Mouse (Mus musculus) neural tube, embryonic 10.5 days (tissue): ENCODE results near the gene Fbxo11.

Experiments used
- DNase-seq: peaks from one replicate; pipeline ENCODE4 v3.0.0-alpha.2; 2017; ENCODE audit warnings: low spot score; ENCODE audit errors: extremely low spot score

The Fbxo11 gene

DNA sequence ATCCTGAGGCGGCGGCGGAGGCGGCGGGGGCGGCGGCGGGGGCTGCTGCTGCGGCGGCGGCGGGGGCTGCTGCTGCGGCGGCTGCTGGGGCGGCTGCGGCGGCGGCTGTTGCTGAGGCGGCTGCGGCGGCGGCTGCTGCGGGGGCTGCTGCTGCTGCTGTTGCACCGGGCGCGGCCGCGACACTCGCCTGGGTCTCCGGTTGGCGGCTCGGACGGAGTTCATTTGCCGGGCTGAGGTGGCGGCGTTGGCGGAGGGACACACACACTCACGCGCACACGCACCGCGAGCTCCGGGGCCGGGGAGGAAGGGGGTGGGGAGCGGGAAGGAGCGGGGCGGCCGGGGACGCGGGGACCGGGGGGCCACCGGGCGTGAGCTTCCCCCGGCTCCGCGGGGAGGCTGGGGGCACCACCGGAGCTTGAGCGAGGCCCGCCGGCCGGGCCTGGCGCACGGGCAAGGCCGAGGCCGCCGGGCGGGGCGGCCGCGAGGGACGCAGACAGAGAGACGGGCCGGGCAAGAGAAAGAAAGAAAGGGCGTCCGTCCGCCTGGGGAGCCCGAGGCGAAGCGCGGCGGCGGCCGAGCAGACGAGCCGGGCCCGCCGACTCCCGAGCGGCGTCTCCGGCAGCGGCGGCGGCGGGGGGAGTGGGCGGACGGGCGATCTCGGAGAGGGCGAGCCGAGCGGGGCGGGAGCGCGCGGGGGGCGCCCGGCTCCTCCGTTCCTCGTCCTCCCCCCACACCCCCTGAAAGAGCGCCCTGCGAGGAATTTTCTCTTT lies at the start of gene Fbxo11:
Gene Fbxo11, minus strand, starts transcription at position 261 of the 770 bp plus-strand sequence.
- DNase-seq, result peak; percentile 67

DNA sequence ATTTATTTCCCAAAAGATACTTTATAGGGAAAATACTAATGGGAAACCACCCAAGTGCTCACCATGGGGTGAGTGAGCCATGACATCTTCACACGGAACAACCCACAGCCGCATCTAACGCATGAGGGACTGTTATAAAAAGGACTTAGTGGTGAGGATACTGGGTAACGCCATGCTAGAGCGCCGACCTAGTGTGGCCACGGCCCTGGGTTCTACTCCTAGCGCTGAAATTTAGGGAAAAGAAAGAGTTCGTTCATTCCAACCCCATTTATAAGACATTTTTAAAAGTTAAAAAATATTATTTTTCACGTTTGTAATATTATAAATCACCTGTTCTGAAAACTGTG lies 48.8 kb upstream of the Fbxo11 start:
- no peak for DNase-seq

DNA sequence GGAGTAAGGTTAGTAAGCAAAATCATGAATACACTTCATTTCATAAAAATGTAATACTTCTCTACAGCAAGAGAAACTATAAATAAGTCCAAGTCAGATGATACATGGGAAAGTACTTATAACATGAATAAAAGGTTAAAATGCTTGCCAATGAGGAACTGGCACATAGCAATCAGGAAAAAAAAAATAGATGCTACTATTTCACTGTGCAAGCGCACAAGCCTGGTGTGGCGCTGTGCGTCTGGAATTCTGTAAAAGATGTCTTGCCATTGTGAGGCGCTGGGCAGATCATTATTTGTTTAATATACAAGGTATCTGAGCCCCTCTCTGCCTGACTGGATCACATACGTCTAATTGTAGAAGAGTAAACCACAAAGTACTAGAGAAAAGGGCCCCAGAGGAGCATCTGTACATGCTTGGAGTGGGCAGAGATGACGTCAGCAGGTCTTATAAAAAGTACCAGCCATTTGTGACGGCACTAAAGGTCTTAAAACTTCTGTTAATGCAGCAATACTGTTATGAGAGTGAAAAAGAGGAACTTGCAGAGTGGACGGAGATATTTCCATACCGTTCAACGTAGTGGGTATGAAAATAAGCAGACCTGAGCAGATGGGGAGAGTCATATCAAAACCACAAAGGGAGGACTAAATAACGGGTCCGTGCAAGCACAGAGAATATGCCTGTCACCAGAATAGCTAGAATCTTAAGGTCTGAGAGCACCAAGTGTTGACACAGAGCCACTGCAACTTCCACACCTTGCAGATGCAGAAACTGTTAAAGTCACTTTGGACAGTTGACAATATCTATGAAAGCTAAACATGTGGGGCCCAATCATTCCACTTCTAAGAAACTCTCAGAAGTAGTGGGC lies 48.2 kb upstream of the Fbxo11 start:
- no peak for DNase-seq

DNA sequence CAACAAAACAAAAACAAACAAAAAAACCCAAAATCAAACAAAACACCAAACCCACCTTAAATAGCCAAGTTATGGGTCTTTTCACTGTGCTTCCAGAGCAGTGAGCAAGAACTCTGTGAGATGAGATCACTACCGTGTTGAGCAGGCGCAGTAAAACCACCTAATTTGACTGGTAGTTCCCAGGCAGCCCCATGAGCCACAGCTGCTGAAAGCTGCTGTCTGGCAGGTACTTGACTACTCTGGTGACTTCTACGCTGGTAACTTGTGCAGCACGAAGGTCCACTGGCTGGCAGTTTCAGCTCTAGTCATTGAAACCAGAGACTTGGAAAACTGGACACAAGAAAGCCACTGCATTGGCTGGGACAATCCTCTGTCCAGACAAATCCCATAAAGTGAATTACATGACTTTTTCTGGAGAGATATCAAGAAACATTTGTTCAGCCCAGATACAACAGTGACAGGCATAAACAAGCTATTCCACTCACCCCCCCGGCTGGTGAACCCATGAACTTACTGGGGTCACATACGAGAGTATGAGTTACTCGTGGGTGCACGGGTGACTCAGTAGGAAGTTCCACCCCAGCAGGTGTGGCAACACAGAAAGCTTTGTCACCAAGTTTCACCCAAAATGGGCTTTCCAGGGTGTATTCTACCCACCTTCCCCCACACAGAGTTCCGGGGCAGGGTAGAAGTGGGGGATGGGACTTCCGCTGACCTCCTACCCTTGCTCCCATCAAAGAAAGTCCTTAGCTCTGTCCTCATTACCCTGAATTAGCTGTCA lies 47.0 kb upstream of the Fbxo11 start:
- no peak for DNase-seq

GRCm38 (mm10) chr17:88111081-88111796 lies 46.1 kb upstream of the Fbxo11 start:
- DNase-seq, result no peak

DNA sequence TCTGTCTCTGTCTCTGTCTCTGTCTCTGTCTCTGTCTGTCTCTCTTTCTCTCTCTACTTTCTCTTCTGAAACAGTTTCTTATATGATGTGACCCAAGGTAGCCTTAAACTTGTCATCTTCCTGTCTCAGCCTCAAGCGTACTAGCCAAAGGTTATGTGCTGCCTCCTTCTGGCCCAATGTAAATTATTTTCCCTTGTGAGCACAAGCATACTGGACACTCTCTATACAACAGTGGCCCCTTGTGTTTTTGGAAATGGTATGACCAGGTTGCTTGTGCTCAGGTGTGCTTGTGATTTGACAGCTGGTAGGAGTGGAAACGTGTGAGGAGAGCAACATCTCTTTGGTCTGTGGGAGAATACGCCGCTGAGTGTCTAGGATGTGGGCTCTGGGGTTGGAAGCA lies 42.6 kb upstream of the Fbxo11 start:
- DNase-seq, result no peak

DNA sequence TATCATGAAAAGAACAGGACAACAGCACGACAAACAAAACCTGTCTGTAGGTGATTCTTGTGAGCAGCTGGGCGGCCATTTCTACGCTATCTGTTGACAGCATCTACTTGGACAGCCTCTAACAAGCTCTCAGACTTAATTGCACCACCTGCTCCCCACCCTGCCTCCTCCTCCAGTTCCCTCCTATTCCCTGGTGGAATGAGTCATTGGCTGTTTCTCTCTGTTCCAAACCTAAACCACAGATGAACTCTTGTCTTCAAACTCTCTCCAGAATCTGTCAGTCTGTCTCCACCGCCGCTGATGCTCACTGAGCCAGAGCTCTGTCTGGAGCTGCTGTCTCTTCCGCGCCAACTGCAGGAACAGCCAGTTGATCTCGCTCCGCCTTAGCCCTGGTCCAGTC lies 41.3 kb upstream of the Fbxo11 start:
- no peak for DNase-seq

DNA sequence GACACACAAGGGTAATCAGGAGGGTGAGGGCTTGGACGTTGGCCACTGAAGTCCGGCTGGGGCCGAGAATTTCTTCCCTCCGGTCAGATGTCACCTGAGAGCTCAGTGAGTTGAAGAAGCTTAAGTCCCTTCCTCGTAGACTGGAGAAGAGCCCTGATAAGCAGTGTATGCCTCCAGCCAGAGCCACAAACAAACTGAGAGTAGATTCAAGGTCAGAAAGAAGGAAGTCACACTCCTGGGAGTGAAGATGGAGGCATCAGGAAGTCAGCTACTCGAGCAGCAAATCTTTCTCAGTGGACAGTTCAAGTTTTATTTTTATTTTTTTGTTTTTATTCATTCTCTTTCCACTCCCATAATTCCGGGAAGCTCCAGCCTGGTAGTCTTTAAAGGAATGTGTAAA lies 37.5 kb upstream of the Fbxo11 start:
- DNase-seq, result no peak

DNA sequence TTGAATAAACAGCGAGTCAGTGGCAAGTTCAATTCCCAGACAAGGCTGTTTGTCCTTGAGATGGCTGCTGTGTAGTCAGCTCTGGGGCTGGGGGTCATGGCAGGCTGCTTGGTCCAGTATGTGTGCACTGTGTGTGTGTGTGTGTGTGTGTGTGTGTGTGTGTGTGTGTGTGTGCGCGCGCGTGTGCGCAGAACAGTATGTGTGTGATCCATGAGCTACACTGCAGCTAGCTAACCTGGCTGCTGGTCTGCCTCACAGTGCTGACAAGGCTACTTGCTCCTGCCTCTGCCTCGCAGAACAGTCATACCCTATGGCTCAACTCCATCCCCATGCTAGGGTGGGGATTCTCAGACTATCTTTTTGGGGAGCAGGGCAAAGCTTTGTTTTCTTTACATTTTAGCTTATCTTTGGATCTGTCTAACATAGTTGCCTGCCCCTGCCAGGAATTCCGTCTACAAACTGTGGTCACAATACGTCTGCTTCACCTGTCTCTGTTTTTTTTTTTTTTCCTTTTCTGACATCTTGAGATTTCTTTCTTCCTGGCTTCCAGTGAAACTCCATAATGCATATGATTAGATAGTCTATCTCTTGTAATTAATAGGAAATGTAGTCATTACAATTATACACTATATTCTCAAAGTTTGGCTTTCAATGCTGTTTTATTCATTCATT lies 33.2 kb upstream of the Fbxo11 start:
- no peak for DNase-seq

DNA sequence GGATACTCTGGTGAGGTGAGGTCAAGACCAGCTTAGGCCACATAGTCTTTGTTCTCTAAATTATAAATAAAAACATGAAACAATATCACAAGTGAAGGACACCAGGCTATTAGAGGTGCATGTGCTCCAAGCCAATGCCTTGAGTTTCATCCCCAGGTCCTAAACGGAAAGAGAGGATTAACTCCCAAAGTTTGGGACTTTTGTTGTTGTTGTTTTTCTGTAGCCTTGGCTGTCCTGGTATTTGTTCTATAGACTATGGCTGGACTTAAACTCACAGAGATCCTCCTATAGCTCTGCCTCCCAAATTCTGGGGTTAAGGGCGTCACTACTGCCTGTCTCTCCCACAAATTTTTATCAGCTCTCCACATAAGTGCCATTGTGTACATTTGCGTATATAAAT lies 32.5 kb upstream of the Fbxo11 start:
- DNase-seq, result no peak

DNA sequence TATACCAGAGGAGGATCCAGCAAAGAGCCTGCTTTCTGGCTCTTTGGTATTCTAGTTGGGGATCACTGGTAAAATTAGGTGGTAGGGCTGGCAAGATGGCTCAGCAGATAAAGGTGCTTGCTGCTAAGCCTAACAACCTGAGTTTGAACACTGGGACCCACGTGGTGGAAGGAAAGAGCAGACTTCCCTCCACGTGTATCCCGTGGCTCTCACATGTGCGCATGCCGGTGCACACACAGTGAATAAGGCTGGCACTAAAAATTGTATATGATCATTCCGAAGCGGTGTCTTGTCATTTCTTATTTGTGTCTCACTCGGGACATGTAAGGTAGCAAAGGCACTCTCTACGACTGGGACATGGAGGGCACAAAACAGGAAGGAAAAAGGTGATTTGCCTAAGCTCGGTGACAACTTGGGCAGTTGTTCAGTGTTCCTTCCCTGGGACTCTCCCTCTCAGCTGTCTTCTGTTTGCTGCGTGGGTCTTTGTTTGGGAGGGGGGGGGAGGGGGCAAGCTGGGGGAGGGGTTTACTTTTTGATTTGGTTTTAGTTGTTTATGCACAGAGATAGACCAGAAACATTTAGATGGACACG lies 31.8 kb upstream of the Fbxo11 start:
- DNase-seq, result no peak

DNA sequence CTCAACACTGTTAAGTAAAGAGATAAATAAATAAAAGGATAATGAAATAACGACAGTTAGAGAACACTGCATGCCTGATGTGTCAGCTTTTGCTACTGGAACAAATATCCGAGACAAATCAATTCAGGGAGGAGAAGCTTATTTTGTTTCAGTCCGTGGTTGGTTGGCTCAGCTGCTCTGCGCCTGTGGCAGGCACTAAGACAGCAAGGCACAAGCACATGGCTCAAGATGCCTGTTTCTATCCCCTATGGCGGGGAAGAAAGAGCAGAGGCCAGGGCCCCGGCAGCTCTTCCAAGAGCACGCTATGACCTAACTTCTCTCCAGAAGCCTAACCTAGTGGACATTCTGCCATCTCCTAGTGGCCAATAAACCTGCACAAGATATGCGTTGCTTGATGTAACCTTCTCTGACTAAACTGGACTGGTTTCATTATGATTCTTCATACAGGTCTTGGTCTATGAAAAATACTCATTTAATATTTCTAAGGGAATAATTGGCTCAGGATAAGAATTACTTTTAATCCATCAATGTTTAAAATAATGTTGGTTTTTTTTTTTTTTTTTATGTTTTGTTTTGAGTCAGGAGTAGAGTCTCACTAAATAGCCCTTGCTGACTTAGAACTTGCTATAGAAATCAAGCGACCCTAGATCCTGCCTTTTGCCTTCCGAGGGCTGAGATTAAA lies 30.6 kb upstream of the Fbxo11 start:
- no peak for DNase-seq

- no peak for DNase-seq
These were observed 29.2 kb upstream of the Fbxo11 start for GRCm38 (mm10) chr17:88094327-88094726.

DNA sequence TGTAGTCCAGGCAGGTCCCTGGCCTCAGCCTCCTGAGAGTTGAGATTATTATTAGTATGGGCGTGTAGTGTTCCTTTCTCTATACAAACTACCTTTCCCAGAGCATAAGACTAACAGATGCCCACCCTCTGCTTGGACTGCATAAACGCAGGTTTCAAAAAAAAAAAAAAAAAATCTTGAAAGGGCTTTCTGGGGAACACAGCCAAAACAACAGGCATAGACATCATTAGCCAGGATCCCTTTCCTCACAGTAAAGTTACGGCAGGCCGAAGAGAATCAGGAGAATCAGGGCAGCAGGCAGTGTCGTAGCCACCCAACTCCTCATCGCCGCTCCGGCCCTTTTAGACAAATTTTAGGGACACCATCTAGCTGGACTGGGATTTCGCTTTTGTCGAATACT lies 28.7 kb upstream of the Fbxo11 start:
- no peak for DNase-seq

DNA sequence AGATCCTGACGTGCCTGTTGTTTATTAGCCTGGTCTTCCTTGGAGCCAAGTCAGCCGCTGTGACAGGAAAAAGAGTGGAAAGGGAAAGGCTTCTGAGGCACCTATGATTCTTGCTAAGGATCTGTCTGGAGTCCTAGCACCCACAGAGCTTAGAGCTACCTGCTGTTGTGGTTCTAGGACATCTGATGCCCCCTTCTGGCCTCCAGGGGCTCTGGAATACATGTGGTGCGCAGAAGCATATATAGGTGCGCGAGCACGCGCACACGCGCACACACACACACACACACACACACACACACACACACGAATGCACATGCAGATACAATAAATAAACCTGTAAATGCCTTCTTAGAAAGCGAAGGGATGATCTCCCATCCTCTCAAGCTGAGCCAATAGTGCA lies 20.9 kb upstream of the Fbxo11 start:
- DNase-seq, result no peak

DNA sequence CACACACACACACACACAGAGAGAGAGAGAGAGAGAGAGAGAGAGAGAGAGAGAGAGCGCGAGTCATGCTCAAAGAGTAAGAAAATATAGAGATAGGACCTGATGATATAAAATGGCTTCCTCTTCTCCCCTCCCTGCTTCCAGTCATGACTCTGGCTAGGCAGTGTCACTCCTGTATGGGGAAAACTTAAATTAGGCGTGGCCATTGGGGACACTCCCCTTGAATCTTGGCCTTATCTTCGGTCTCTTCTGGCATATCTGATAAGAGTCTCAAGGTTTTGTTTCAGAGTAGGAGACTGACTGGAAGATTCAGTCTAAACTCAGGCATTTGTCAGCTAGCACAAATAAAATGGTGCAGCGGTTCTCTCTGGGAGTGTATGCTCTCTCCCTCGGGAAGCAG lies 16.4 kb upstream of the Fbxo11 start:
- no peak for DNase-seq

DNA sequence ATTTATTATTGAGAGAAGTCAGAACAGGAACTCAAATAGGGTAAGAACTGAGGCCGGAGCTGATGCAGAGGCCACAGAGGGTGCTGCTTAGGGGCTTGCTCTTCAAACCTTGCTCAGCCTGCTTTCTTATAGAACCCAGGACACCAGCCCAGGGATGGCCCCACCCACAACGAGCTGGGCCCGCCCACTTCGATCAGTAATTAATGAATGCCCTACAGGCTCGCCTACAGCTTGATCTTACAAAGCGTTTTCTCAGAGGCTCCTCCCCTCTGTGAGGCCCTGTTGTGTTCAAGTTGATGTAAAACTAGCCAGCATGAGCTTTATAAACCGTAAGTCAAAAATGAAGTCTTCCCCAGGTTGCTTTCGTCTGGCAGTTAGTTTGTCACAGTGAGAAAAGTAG lies 14.7 kb upstream of the Fbxo11 start:
- no peak for DNase-seq

GRCm38 (mm10) chr17:88072047-88072446 lies 7.0 kb upstream of the Fbxo11 start:
- DNase-seq, result no peak

DNA sequence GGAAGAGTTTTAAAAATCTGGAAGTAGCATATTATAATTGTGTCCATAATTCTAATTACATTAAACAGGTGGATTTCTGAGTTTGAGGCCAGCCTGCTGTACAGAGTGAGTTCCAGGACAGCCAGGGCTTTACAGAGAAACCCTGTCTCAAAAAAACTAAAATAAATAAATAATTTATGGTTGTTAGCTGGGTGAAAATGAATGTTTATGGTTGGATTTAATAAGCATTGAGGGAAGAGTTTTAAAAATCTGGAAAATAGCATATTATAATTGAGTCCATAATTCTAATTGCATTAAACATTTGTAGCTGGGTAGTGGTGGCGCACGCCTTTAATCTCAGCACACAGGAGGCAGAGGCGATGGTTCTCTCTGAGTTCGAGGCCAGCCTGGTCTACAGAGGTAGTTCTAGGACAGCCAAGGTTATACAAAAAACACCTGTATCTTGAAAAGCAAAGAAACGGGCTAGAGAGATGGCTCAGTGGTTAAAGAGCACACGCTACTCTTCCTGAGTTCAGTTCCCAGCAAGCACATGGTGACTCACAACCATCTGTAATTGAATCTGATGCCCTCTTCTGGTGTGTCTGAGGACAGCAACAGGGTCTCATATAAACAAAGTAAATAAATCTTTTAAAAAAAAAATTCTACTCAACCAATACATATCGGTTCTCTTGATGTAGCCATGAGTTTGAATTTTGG lies 3.1 kb upstream of the Fbxo11 start:
- no peak for DNase-seq
